In genomic region chr13:55634639-55635127, GRCm38 (mm10) we compare ENCODE assay signal across 8 mouse cellular contexts. TPM values are rescaled to one million over a fixed set of nuclear protein-coding genes. Genes with fewer than 3 reads are reported as not detected.
DNase-seq lines count a peak whose midpoint lies in the region; ATAC-seq and TF ChIP-seq lines count a peak whose summit lies in the region.

Gene Ddx46 (plus strand): TSS chr13:55635027.

- TF ChIP-seq CTCF in ES-Bruce4 (IDR thresholded peaks at IDR 0.05; ENCODE audit: low read depth, low read length): peak; percentile 66
- peak; percentile 61 for TF ChIP-seq CTCF in lung, adult 2 months (IDR thresholded peaks at IDR 0.05; ENCODE audit: insufficient read depth, low read length)

- intact Hi-C loops in heart, postnatal 10 days (cut with DNase I): no loop called here

- peak; percentile 68 for TF ChIP-seq POLR2A in ES-Bruce4 (IDR thresholded peaks at IDR 0.05; ENCODE audit: insufficient read depth, low read length)
- peak; percentile 94; the same call in 1 of the 2 replicates for TF ChIP-seq POLR2A in lung, adult 2 months (IDR thresholded peaks at IDR 0.05; ENCODE audit: borderline replicate concordance, extremely low read depth, low read depth, low read length)

- peak within 1 kb of the TSS; percentile 70 for H3K9ac ChIP-seq in ES-Bruce4 (ENCODE audit: low read depth, poor library complexity, severe bottlenecking)
- peak within 1 kb of the TSS; percentile 93 for H3K9ac ChIP-seq in forebrain, embryonic 13.5 days

- no peaks in the 10 kb centered on the region for H3K9me3 ChIP-seq in ES-Bruce4 (replicated peaks; ENCODE audit: control insufficient read depth, insufficient read depth, low read length, poor library complexity, severe bottlenecking)
- no peaks in the 10 kb centered on the region for H3K9me3 ChIP-seq in forebrain, embryonic 13.5 days (replicated peaks)

- peak; percentile 90 for ATAC-seq in cerebellum, adult (ENCODE audit: insufficient number of reproducible peaks, low FRiP score, low TSS enrichment)
- peak; percentile 89 for ATAC-seq in forebrain, embryonic 13.5 days
- ATAC-seq in neutrophil, adult 5-6 weeks (ENCODE audit: extremely low read depth, insufficient number of reproducible peaks, low FRiP score, poor library complexity, severe bottlenecking): peak; percentile 97

- H3K27ac ChIP-seq in ES-Bruce4 (ENCODE audit: insufficient read depth, low read length): no peak within 1 kb of the TSS
- peak within 1 kb of the TSS; percentile 32; the same call in 1 of the 2 replicates for H3K27ac ChIP-seq in forebrain, embryonic 13.5 days

- peak; percentile 90 to 94 for DNase-seq in heart, postnatal 10 days
- peak; percentile 83 for DNase-seq in layer of hippocampus, adult 11-12 months (ENCODE audit: low spot score)
- peak; percentile 87 for DNase-seq in lung, adult 2 months
- peak; percentile 70 to 71 for DNase-seq in thymus, adult 18-20 months

- 0 out of 2 replicates have a peak, but pooled peaks cover 5% of the 10 kb centered on the region for H3K36me3 ChIP-seq in ES-Bruce4 (ENCODE audit: control insufficient read depth, insufficient read depth, low read length, poor library complexity, severe bottlenecking)
- H3K36me3 ChIP-seq in forebrain, embryonic 13.5 days (ENCODE audit: poor library complexity, severe bottlenecking): peaks cover 59% of the 10 kb centered on the region

- H3K4me1 ChIP-seq in ES-Bruce4 (ENCODE audit: control insufficient read depth, insufficient read depth, low read length): no peaks in the 10 kb centered on the region
- peaks cover 15% of the 10 kb centered on the region for H3K4me1 ChIP-seq in forebrain, embryonic 13.5 days
- H3K4me1 ChIP-seq in lung, adult 2 months (ENCODE audit: control insufficient read depth, insufficient read depth, low read length): peaks cover 3% of the 10 kb centered on the region

- peak within 1 kb of the TSS; percentile 79 for H3K4me3 ChIP-seq in ES-Bruce4 (ENCODE audit: low read depth, low read length)
- H3K4me3 ChIP-seq in forebrain, embryonic 13.5 days: peak within 1 kb of the TSS; percentile 99
- peak within 1 kb of the TSS; percentile 92 for H3K4me3 ChIP-seq in lung, adult 2 months (replicated peaks; ENCODE audit: extremely low read depth, low read depth, low read length)

- peak within 1 kb of the TSS; percentile 79 for H3K4me2 ChIP-seq in forebrain, embryonic 13.5 days

- H3K27me3 ChIP-seq in ES-Bruce4 (ENCODE audit: control insufficient read depth, insufficient read depth, low read length, poor library complexity, severe bottlenecking): no peaks in the 10 kb centered on the region
- H3K27me3 ChIP-seq in forebrain, embryonic 13.5 days: no peaks in the 10 kb centered on the region

- no peak; the same call in 1 of the 2 replicates for TF ChIP-seq EP300 in ES-Bruce4 (IDR thresholded peaks at IDR 0.05; ENCODE audit: insufficient read depth, low read depth, low read length)

- WGBS in forebrain, embryonic 13.5 days: 8% methylated on average over 24 of the region's 30 CpGs
- 4% methylated on average over 30 of the region's 30 CpGs for WGBS in lung, adult 2 months

RNA-seq across cellular contexts. Expression of gene Ddx46, which starts in this region (rescaled TPM):
- 103 and 113 TPM in 2 replicates for polyA plus RNA-seq in ES-Bruce4 (2011; ENCODE audit: insufficient read depth, insufficient read length, low read depth, missing spikeins)
- 36.6 and 38.6 TPM in 2 replicates for polyA plus RNA-seq in forebrain, embryonic 13.5 days (2015; fragmentation: Nextera tagmentation; extraction: Ambion mirVana)
- total RNA-seq in heart, postnatal 10 days (2021): 10 to 100 TPM; 29.8 to 33.5 TPM
- 9.9 and 15.8 TPM in 2 replicates for polyA plus RNA-seq in lung, adult 2 months (2012; rRNA removed)
- total RNA-seq in neutrophil, adult 5-6 weeks (2017): 206 and 230 TPM in 2 replicates
